Mouse (Mus musculus) forebrain, embryonic 12.5 days (tissue): ENCODE measurements at regions not wholly inside any gene's neighbourhood (a gene's known extent, or its start where the extent isn't known, plus 50 kb on each side); places are given as distances from the start of the nearest gene placed in this dataset.
A peak's percentile ranks its signal among the peaks of the same experiment; 100 is the strongest.

Experiments
- ATAC-seq: fragments of 200-750 bp; cut with Nextera tagmentation; 2 replicates; pipeline ENCODE4 v1.8.0; 2017; ENCODE audit warnings: moderate TSS enrichment; ENCODE audit not compliant: low FRiP score
- H3K27ac ChIP-seq: fragments of 300-500 bp; sonication (generic); 2 replicates; pipeline ENCODE4 v1.5.1; 2016; ENCODE audit warnings: mild to moderate bottlenecking
- H3K27me3 ChIP-seq: fragments of 300-500 bp; sonication (generic); 2 replicates; pipeline ENCODE4 v1.6.1; 2016; ENCODE audit warnings: mild to moderate bottlenecking
- H3K36me3 ChIP-seq: fragments of 300-500 bp; sonication (generic); replicated peaks from 2 replicates; pipeline ENCODE4 v1.6.1; 2016; ENCODE audit warnings: mild to moderate bottlenecking
- H3K4me1 ChIP-seq: fragments of 300-500 bp; sonication (generic); 2 replicates; pipeline ENCODE4 v1.6.1; 2016
- H3K4me2 ChIP-seq: fragments of 300-500 bp; sonication (generic); 2 replicates; pipeline ENCODE4 v1.6.1; 2016; ENCODE audit warnings: mild to moderate bottlenecking, moderate library complexity
- H3K4me3 ChIP-seq: fragments of 300-500 bp; sonication (generic); replicated peaks from 2 replicates; pipeline ENCODE4 v1.5.1; 2016; ENCODE audit warnings: mild to moderate bottlenecking
- H3K9ac ChIP-seq: fragments of 300-500 bp; sonication (generic); 2 replicates; pipeline ENCODE4 v1.6.1; 2016; ENCODE audit warnings: mild to moderate bottlenecking
- H3K9me3 ChIP-seq: fragments of 300-500 bp; sonication (generic); 2 replicates; pipeline ENCODE4 v1.6.1; 2016
- WGBS: fragments of 180-500 bp; shearing (Covaris S2); methylation state at CpG from one replicate; pipeline ENCODE4 v1.1.7; 2016; 5-methylcytosine and 5-hydroxymethylcytosine counted together

GRCm38 (mm10) chr15:69632306-69632705 is 3131.6 kb upstream of the Lrrc6 start:
- 0 out of 2 replicates have a peak, but pooled peaks have one; percentile 46 for ATAC-seq
- H3K4me1 ChIP-seq, result peaks cover 5% of the 10 kb centered on the region; the same call in 1 of the 2 replicates
- H3K27me3 ChIP-seq, result no peaks in the 10 kb centered on the region
- H3K4me3 ChIP-seq, result no peak overlapping the region
- no peaks in the 10 kb centered on the region for H3K9me3 ChIP-seq
- H3K9ac ChIP-seq, result no peak overlapping the region
- H3K36me3 ChIP-seq, result no peaks in the 10 kb centered on the region
- H3K4me2 ChIP-seq, result no peak overlapping the region
- no peak overlapping the region for H3K27ac ChIP-seq

- ATAC-seq, result no peak
- no peak overlapping the region for H3K9ac ChIP-seq
- H3K4me1 ChIP-seq, result no peaks in the 10 kb centered on the region
- 89% methylated on average over 2 of the region's 2 CpGs for WGBS
- H3K9me3 ChIP-seq, result no peaks in the 10 kb centered on the region
- no peak overlapping the region for H3K4me2 ChIP-seq
- no peak overlapping the region for H3K4me3 ChIP-seq
- no peaks in the 10 kb centered on the region for H3K36me3 ChIP-seq
- H3K27me3 ChIP-seq, result no peaks in the 10 kb centered on the region
- H3K27ac ChIP-seq, result no peak overlapping the region
Observed at GRCm38 (mm10) chr15:69617998-69618397, 3117.3 kb upstream of the Lrrc6 start.

GRCm38 (mm10) chr15:69614048-69614447 is 3113.3 kb upstream of the Lrrc6 start:
- no peaks in the 10 kb centered on the region for H3K9me3 ChIP-seq
- 82% methylated on average over 3 of the region's 3 CpGs for WGBS
- H3K9ac ChIP-seq, result no peak overlapping the region
- no peak overlapping the region for H3K4me2 ChIP-seq
- no peaks in the 10 kb centered on the region for H3K27me3 ChIP-seq
- no peaks in the 10 kb centered on the region for H3K36me3 ChIP-seq
- H3K4me3 ChIP-seq, result no peak overlapping the region
- no peak for ATAC-seq
- H3K4me1 ChIP-seq, result no peaks in the 10 kb centered on the region
- no peak overlapping the region for H3K27ac ChIP-seq

- no peak overlapping the region for H3K4me2 ChIP-seq
- H3K9ac ChIP-seq, result no peak overlapping the region
- H3K4me3 ChIP-seq, result no peak overlapping the region
- peak; percentile 87; the same call in 1 of the 2 replicates for ATAC-seq
- H3K36me3 ChIP-seq, result no peaks in the 10 kb centered on the region
- H3K9me3 ChIP-seq, result no peaks in the 10 kb centered on the region
- H3K27me3 ChIP-seq, result no peaks in the 10 kb centered on the region
- peaks cover 9% of the 10 kb centered on the region; the same call in 1 of the 2 replicates for H3K4me1 ChIP-seq
- H3K27ac ChIP-seq, result peak overlapping the region; percentile 50; the same call in 1 of the 2 replicates
- 8% methylated on average over 4 of the region's 4 CpGs for WGBS
Observed at GRCm38 (mm10) chr15:69591219-69592006, 3090.7 kb upstream of the Lrrc6 start.

GRCm38 (mm10) chr15:69588084-69588483 is 3087.4 kb upstream of the Lrrc6 start:
- Histone ChIP-seq H3K9ac (no peak overlapping the region), H3K4me2 (no peak overlapping the region), H3K4me1 (peaks cover 9% of the 10 kb centered on the region; the same call in 1 of the 2 replicates), H3K36me3 (no peaks in the 10 kb centered on the region), H3K9me3 (no peaks in the 10 kb centered on the region), H3K27me3 (no peaks in the 10 kb centered on the region), H3K27ac (no peak overlapping the region), H3K4me3 (no peak overlapping the region)
- 18% methylated on average over 5 of the region's 5 CpGs for WGBS
- no peak for ATAC-seq

- Histone ChIP-seq H3K4me3 (no peak overlapping the region), H3K27ac (no peak overlapping the region), H3K36me3 (no peaks in the 10 kb centered on the region), H3K9me3 (no peaks in the 10 kb centered on the region), H3K9ac (no peak overlapping the region), H3K27me3 (no peaks in the 10 kb centered on the region), H3K4me2 (no peak overlapping the region), H3K4me1 (peaks cover 10% of the 10 kb centered on the region)
- 49% methylated on average over 2 of the region's 2 CpGs for WGBS
- ATAC-seq, result no peak
Observed at GRCm38 (mm10) chr15:69576742-69577141, 3076.0 kb upstream of the Lrrc6 start.

GRCm38 (mm10) chr15:69575611-69576153 is 3075.0 kb upstream of the Lrrc6 start:
- H3K36me3 ChIP-seq, result no peaks in the 10 kb centered on the region
- 7% methylated on average over 4 of the region's 4 CpGs for WGBS
- H3K27ac ChIP-seq, result 0 out of 2 replicates have a peak overlapping the region, but pooled peaks have one; percentile 3
- H3K4me2 ChIP-seq, result 0 out of 2 replicates have a peak overlapping the region, but pooled peaks have one; percentile 2
- peak; percentile 95 for ATAC-seq
- H3K9ac ChIP-seq, result no peak overlapping the region
- H3K4me1 ChIP-seq, result peaks cover 10% of the 10 kb centered on the region
- no peaks in the 10 kb centered on the region for H3K27me3 ChIP-seq
- no peaks in the 10 kb centered on the region for H3K9me3 ChIP-seq
- no peak overlapping the region for H3K4me3 ChIP-seq

GRCm38 (mm10) chr15:69554171-69554570 is 3053.5 kb upstream of the Lrrc6 start:
- no peaks in the 10 kb centered on the region for H3K4me1 ChIP-seq
- no peaks in the 10 kb centered on the region for H3K27me3 ChIP-seq
- 78% methylated on average over 3 of the region's 3 CpGs for WGBS
- no peak overlapping the region for H3K9ac ChIP-seq
- H3K4me2 ChIP-seq, result no peak overlapping the region
- no peaks in the 10 kb centered on the region for H3K9me3 ChIP-seq
- no peaks in the 10 kb centered on the region for H3K36me3 ChIP-seq
- H3K27ac ChIP-seq, result no peak overlapping the region
- no peak overlapping the region for H3K4me3 ChIP-seq
- no peak for ATAC-seq

GRCm38 (mm10) chr15:69552062-69552628 is 3051.4 kb upstream of the Lrrc6 start:
- Histone ChIP-seq H3K27me3 (no peaks in the 10 kb centered on the region), H3K4me1 (no peaks in the 10 kb centered on the region), H3K4me3 (no peak overlapping the region), H3K9ac (no peak overlapping the region), H3K27ac (no peak overlapping the region), H3K36me3 (no peaks in the 10 kb centered on the region), H3K4me2 (no peak overlapping the region), H3K9me3 (no peaks in the 10 kb centered on the region)
- no peak for ATAC-seq
- 70% methylated on average over 5 of the region's 5 CpGs for WGBS

GRCm38 (mm10) chr15:69551012-69551411 is 3050.3 kb upstream of the Lrrc6 start:
- H3K36me3 ChIP-seq, result no peaks in the 10 kb centered on the region
- no peak overlapping the region for H3K4me2 ChIP-seq
- WGBS, result 75% methylated on average over 1 of the region's 1 CpGs
- no peak for ATAC-seq
- H3K27ac ChIP-seq, result no peak overlapping the region
- no peak overlapping the region for H3K4me3 ChIP-seq
- H3K9me3 ChIP-seq, result no peaks in the 10 kb centered on the region
- no peaks in the 10 kb centered on the region for H3K4me1 ChIP-seq
- no peaks in the 10 kb centered on the region for H3K27me3 ChIP-seq
- no peak overlapping the region for H3K9ac ChIP-seq

GRCm38 (mm10) chr15:69526441-69527094 is 3025.9 kb upstream of the Lrrc6 start:
- no peak overlapping the region for H3K4me3 ChIP-seq

GRCm38 (mm10) chr15:69484421-69485074 is 2983.8 kb upstream of the Lrrc6 start:
- no peaks in the 10 kb centered on the region for H3K27me3 ChIP-seq
- 41% methylated on average over 5 of the region's 5 CpGs for WGBS
- peaks cover 5% of the 10 kb centered on the region; the same call in 1 of the 2 replicates for H3K4me1 ChIP-seq
- no peak overlapping the region for H3K4me3 ChIP-seq
- no peak overlapping the region for H3K9ac ChIP-seq
- H3K9me3 ChIP-seq, result no peaks in the 10 kb centered on the region
- H3K36me3 ChIP-seq, result no peaks in the 10 kb centered on the region
- no peak overlapping the region for H3K27ac ChIP-seq
- ATAC-seq, result peak; percentile 83
- no peak overlapping the region for H3K4me2 ChIP-seq

More at GRCm38 (mm10) chr15:69526441-69527094, 3025.9 kb upstream of the Lrrc6 start:
- no peak overlapping the region for H3K4me2 ChIP-seq
- 52% methylated on average over 6 of the region's 6 CpGs for WGBS
- no peak overlapping the region for H3K9ac ChIP-seq
- H3K4me1 ChIP-seq, result no peaks in the 10 kb centered on the region
- no peaks in the 10 kb centered on the region for H3K9me3 ChIP-seq
- no peaks in the 10 kb centered on the region for H3K27me3 ChIP-seq
- no peaks in the 10 kb centered on the region for H3K36me3 ChIP-seq
- no peak overlapping the region for H3K27ac ChIP-seq
- 0 out of 2 replicates have a peak, but pooled peaks have one; percentile 27 for ATAC-seq
